Mouse (Mus musculus) heart, postnatal 4 days (tissue): ENCODE results near the gene Gjd3. TPM values are rescaled to one million over a fixed set of nuclear protein-coding genes. Genes with fewer than 3 reads are reported as not detected.

Source experiments
- DNase-seq: peaks from one replicate; pipeline ENCODE4 v3.0.0; 2021
- total RNA-seq, 2 experiments: library from RNA; stranded (reverse); gene quantifications; 2 replicates each; pipeline ENCODE4 v1.2.3; 2021

Gjd3 gene
- total RNA-seq, 2 experiments from 2014 or later, result 2.0 to 2.5 TPM

GRCm38 (mm10) chr11:98981289-98981996 is 1.4 kb downstream of the Gjd3 start:
- DNase-seq, result no peak

- no peak for DNase-seq
Observed at GRCm38 (mm10) chr11:98979356-98979755, 3.5 kb downstream of the Gjd3 start.

GRCm38 (mm10) chr11:98978526-98979148 is 4.2 kb downstream of the Gjd3 start:
- no peak for DNase-seq

- peak; percentile 86 for DNase-seq
Observed at GRCm38 (mm10) chr11:98974871-98975719, 7.7 kb downstream of the Gjd3 start.

GRCm38 (mm10) chr11:98974213-98974612 is 8.6 kb downstream of the Gjd3 start:
- no peak for DNase-seq

GRCm38 (mm10) chr11:98973584-98973983 is 9.2 kb downstream of the Gjd3 start:
- peak; percentile 65 for DNase-seq

GRCm38 (mm10) chr11:98972801-98973360 is 9.9 kb downstream of the Gjd3 start:
- DNase-seq, result no peak

GRCm38 (mm10) chr11:98972215-98972614 is 10.6 kb downstream of the Gjd3 start:
- peak; percentile 93 for DNase-seq

- DNase-seq, result peak; percentile 89
Observed at GRCm38 (mm10) chr11:98971316-98972031, 11.3 kb downstream of the Gjd3 start.

- DNase-seq, result no peak
Observed at GRCm38 (mm10) chr11:98970191-98970925, 12.5 kb downstream of the Gjd3 start.

- no peak for DNase-seq
Observed at GRCm38 (mm10) chr11:98969496-98969927, 13.3 kb downstream of the Gjd3 start.

GRCm38 (mm10) chr11:98968716-98969495 is 13.9 kb downstream of the Gjd3 start:
- no peak for DNase-seq

GRCm38 (mm10) chr11:98968079-98968478 is 14.7 kb downstream of the Gjd3 start:
- no peak for DNase-seq

- peak; percentile 91 for DNase-seq
Observed at GRCm38 (mm10) chr11:98966499-98967141, 16.2 kb downstream of the Gjd3 start.

- DNase-seq, result no peak
Observed at GRCm38 (mm10) chr11:98965416-98966077, 17.3 kb downstream of the Gjd3 start.

GRCm38 (mm10) chr11:98964616-98965415 is 18.0 kb downstream of the Gjd3 start:
- peak; percentile 63 for DNase-seq

- no peak for DNase-seq
Observed at GRCm38 (mm10) chr11:98964201-98964615, 18.6 kb downstream of the Gjd3 start.

GRCm38 (mm10) chr11:98963191-98964021 is 19.4 kb downstream of the Gjd3 start:
- peak; percentile 94 for DNase-seq
